In the genomic region with DNA sequence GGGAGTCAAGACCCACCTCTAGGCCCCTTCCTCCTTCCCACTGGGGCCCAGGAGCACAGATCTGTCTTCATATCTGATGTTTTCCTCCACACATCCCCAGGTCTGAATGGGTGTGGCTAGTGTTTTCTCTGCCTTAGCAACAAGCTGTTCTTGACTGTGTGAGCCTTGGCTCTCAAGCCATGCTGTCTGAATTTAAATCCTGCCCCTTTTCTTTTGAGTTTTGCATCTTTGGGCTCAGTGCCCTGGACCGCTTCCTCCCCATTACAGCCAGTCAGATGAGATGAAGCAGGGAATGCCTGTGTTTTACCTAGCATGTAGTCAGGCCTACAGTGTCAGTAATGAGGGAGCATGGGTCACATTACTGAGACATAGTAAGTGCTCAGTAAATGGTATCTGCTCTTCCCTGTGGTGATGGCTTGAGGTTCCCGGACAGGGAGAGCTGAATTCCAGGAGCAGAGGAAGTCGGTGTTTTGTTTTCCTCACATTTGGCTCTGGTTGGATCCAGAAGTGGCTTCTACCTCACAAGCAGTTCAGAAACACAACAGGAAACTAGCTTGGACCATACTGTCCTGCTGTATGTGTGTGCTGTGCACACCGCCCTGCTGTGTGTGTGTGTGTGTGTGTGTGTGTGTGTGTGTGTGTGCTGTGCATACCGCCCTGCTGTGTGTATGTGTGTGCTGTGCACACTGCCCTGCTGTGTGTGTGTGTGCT, we compare ENCODE assay signal across 9 mouse cellular contexts. TPM values are rescaled to one million over a fixed set of nuclear protein-coding genes. Genes with fewer than 3 reads are reported as not detected.
DNase-seq lines count a peak whose midpoint lies in the region; ATAC-seq and TF ChIP-seq lines count a peak whose summit lies in the region.
"Had no signal": no experiment of that assay in that cellular context is flagged by ENCODE, and none has a peak within 500 bp of the region (broad histone marks: within the 10 kb centered on the region; RNA-seq: fewer than 3 reads in every experiment).

No protein-coding gene starts in this region.

- 80% methylated on average over 5 of the region's 5 CpGs for WGBS in heart, embryonic 10.5 days
- 67% methylated on average over 5 of the region's 5 CpGs for WGBS in liver, embryonic 14.5 days (ENCODE audit: insufficient replicate concordance)

- H3K9me3 ChIP-seq in heart, embryonic 10.5 days: no peaks in the 10 kb centered on the region
- no peaks in the 10 kb centered on the region for H3K9me3 ChIP-seq in liver, embryonic 14.5 days (ENCODE audit: control insufficient read depth, low read length)

- H3K27ac ChIP-seq in heart, embryonic 10.5 days: peak overlapping the region; percentile 4; the same call in 1 of the 2 replicates
- H3K27ac ChIP-seq in brown adipose tissue, adult 24 weeks (replicated peaks; ENCODE audit: low read depth, low read length): peak overlapping the region; percentile 87
- H3K27ac ChIP-seq in liver, embryonic 14.5 days: no peak overlapping the region

- no peak for TF ChIP-seq CTCF in liver, embryonic 14.5 days (IDR thresholded peaks at IDR 0.05; ENCODE audit: low read depth)

- no peak overlapping the region for H3K4me2 ChIP-seq in liver, embryonic 14.5 days (ENCODE audit: low read depth)

- peaks cover 91% of the 10 kb centered on the region for H3K4me1 ChIP-seq in heart, embryonic 10.5 days
- peaks cover 38% of the 10 kb centered on the region for H3K4me1 ChIP-seq in brown adipose tissue, adult 24 weeks (ENCODE audit: control insufficient read depth, insufficient read depth, insufficient read length, low read length)
- peaks cover 23 to 42% of the 10 kb centered on the region in 2 experiments for H3K4me1 ChIP-seq in liver, embryonic 14.5 days (replicated peaks; ENCODE audit: control insufficient read depth in 2 of 2, insufficient read depth in 2 of 2, low read length in 1 of 2)

- DNase-seq in heart, embryonic 10.5 days (ENCODE audit: low spot score): no peak
- no peak for DNase-seq in heart, postnatal 25 days (ENCODE audit: low spot score)
- peak; percentile 32 for DNase-seq in A20 (ENCODE audit: low read depth, low spot score)
- DNase-seq in liver, embryonic 14.5 days (ENCODE audit: low read depth in 3 of 3, low spot score in 3 of 3): no peak
- no peak for DNase-seq in urinary bladder, postnatal 25 days (ENCODE audit: low spot score)
- DNase-seq in layer of hippocampus, postnatal 36 days: no peak
- DNase-seq in adrenal gland, adult 18-20 months (ENCODE audit: low spot score in 2 of 2): no peak

- no peak overlapping the region for H3K9ac ChIP-seq in liver, embryonic 14.5 days (replicated peaks)

- ATAC-seq in liver, embryonic 14.5 days (ENCODE audit: insufficient read depth): 0 out of 2 replicates have a peak, but pooled peaks have one; percentile 28

- intact Hi-C loops in heart, postnatal 25 days (cut with DNase I): no loop called here

- H3K4me3 ChIP-seq in heart, embryonic 10.5 days: no peak overlapping the region
- no peak overlapping the region for H3K4me3 ChIP-seq in brown adipose tissue, adult 24 weeks (ENCODE audit: insufficient read depth, low read depth, low read length)
- no peak overlapping the region for H3K4me3 ChIP-seq in liver, embryonic 14.5 days (ENCODE audit: insufficient read depth in 1 of 2, low read depth in 2 of 2, low read length in 2 of 2)
- H3K4me3 ChIP-seq: erythroblast, embryonic 14.5 days had no signal

- H3K27me3 ChIP-seq in heart, embryonic 10.5 days (ENCODE audit: insufficient read depth, poor library complexity, severe bottlenecking): no peaks in the 10 kb centered on the region
- no peaks in the 10 kb centered on the region for H3K27me3 ChIP-seq in liver, embryonic 14.5 days (ENCODE audit: control insufficient read depth, insufficient read depth, low read length)

- peaks cover 22% of the 10 kb centered on the region; the same call in 1 of the 2 replicates for H3K36me3 ChIP-seq in heart, embryonic 10.5 days
- H3K36me3 ChIP-seq in liver, embryonic 14.5 days (replicated peaks; ENCODE audit: control insufficient read depth, insufficient read depth, low read depth): no peaks in the 10 kb centered on the region

- TF ChIP-seq EP300 in liver, embryonic 14.5 days (IDR thresholded peaks at IDR 0.05; ENCODE audit: low read depth): no peak

RNA-seq across cellular contexts. Expression of gene Capzb, which starts 16.6 kb away (rescaled TPM):
- 450 and 452 TPM in 2 replicates for polyA plus RNA-seq in heart, embryonic 10.5 days (2016; fragmentation: Nextera tagmentation; extraction: Ambion mirVana)
- 100 to 1,000 TPM; 415 to 449 TPM for total RNA-seq in heart, postnatal 25 days (2021)
- 154 and 166 TPM in 2 replicates for polyA plus RNA-seq in brown adipose tissue, adult 24 weeks (2012; ENCODE audit: insufficient read depth, insufficient read length, missing spikeins)
- 55.4 and 63.0 TPM in 2 replicates for polyA plus RNA-seq in liver, embryonic 14.5 days (2012; rRNA removed)
- polyA plus RNA-seq in liver, embryonic 14.5 days (2014; fragmentation: Nextera tagmentation; extraction: Ambion mirVana): 105 and 110 TPM in 2 replicates
- total RNA-seq in layer of hippocampus, postnatal 36 days (2021): 100 to 1,000 TPM; 417 to 423 TPM
- 100 to 1,000 TPM; 351 to 362 TPM for total RNA-seq in adrenal gland, adult 18-20 months (2021)
